Mouse (Mus musculus) limb, embryonic 13.5 days (tissue): ENCODE results near the gene Rnf224. TPM values are rescaled to one million over a fixed set of nuclear protein-coding genes. Genes with fewer than 3 reads are reported as not detected.
A peak's percentile ranks its signal among the peaks of the same experiment; 100 is the strongest.
"Not testable (repeated sequence)": the region's sequence is repeated elsewhere in the genome, so short reads cannot be mapped to it uniquely, and the experiment has no call there.

Source experiments
- ATAC-seq: fragments of 200-750 bp; cut with Nextera tagmentation; 2 replicates; pipeline ENCODE4 v1.8.0; 2017; ENCODE audit warnings: low read depth, moderate number of reproducible peaks, moderate TSS enrichment; ENCODE audit not compliant: low FRiP score
- H3K27ac ChIP-seq: fragments of 300-500 bp; sonication (generic); 2 replicates; pipeline ENCODE4 v1.5.1; 2015; ENCODE audit warnings: inconsistent platforms, mild to moderate bottlenecking, moderate library complexity
- H3K27me3 ChIP-seq: fragments of 300-500 bp; sonication (generic); 2 replicates; pipeline ENCODE4 v1.6.1; 2015; ENCODE audit warnings: mild to moderate bottlenecking, inconsistent platforms
- H3K36me3 ChIP-seq: fragments of 300-500 bp; sonication (generic); 2 replicates; pipeline ENCODE4 v1.6.1; 2015; ENCODE audit warnings: inconsistent platforms, mild to moderate bottlenecking, moderate library complexity
- H3K4me1 ChIP-seq: fragments of 300-500 bp; sonication (generic); 2 replicates; pipeline ENCODE4 v1.6.1; 2015; ENCODE audit warnings: inconsistent platforms
- H3K4me2 ChIP-seq: fragments of 300-500 bp; sonication (generic); replicated peaks from 2 replicates; pipeline ENCODE4 v1.6.1; 2015; ENCODE audit warnings: inconsistent platforms, mild to moderate bottlenecking, moderate library complexity
- H3K4me3 ChIP-seq: fragments of 300-500 bp; sonication (generic); 2 replicates; pipeline ENCODE4 v1.5.1; 2015; ENCODE audit warnings: moderate library complexity, mild to moderate bottlenecking, inconsistent platforms
- H3K9ac ChIP-seq: fragments of 300-500 bp; sonication (generic); 2 replicates; pipeline ENCODE4 v1.6.1; 2015; ENCODE audit warnings: mild to moderate bottlenecking, inconsistent platforms
- H3K9me3 ChIP-seq: fragments of 300-500 bp; sonication (generic); 2 replicates; pipeline ENCODE4 v1.6.1; 2016; ENCODE audit warnings: inconsistent platforms
- WGBS: fragments of 180-500 bp; shearing (Covaris S2); methylation state at CpG from one replicate; pipeline ENCODE4 v1.1.7; 2015; 5-methylcytosine and 5-hydroxymethylcytosine counted together
- polyA plus RNA-seq: library from polyadenylated mRNA; unstranded; fragments of >200 nt; fragmentation: Nextera tagmentation; extraction: Ambion mirVana; gene quantifications from 2 replicates; pipeline ENCODE4 v1.2.1, GENCODE M21; 2015

Rnf224 gene
- polyA plus RNA-seq, 1 experiment from 2014 or later: not detected

- Histone ChIP-seq H3K36me3 (peaks cover 14% of the 10 kb centered on the region), H3K27ac (no peak overlapping the region), H3K9me3 (no peaks in the 10 kb centered on the region), H3K27me3 (peaks cover 22% of the 10 kb centered on the region), H3K4me2 (peak overlapping the region; percentile 99; the same call in 1 of the 2 replicates), H3K4me3 (no peak overlapping the region), H3K4me1 (peaks cover 39% of the 10 kb centered on the region), H3K9ac (peak overlapping the region; percentile 79)
- 66% methylated on average over 3 of the region's 3 CpGs for WGBS
- ATAC-seq: no peak
These were observed 28.3 kb upstream of the Rnf224 start for GRCm38 (mm10) chr2:25264851-25265250.

DNA sequence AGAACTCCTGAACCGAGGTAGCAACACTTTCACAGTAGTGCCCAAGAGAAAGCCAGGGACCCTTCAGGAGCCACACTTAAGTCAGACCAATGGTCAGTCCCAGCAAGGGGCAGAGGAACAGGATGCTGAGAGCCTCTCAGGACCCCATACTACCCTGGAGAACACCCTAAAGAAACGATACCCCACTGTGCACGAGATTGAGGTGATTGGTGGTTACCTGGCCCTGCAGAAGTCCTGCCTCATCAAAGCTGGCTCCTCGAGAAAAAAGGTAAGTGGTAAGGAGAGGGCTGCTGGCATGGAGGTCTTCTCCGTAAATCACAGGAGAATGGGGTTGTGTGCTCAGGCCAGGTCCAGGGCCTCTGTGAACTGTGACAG is 27.7 kb upstream of the Rnf224 start:
- H3K27me3 ChIP-seq: peaks cover 22% of the 10 kb centered on the region
- WGBS: 71% methylated on average over 5 of the region's 5 CpGs
- H3K9me3 ChIP-seq: no peaks in the 10 kb centered on the region
- H3K4me2 ChIP-seq: peak overlapping the region; percentile 99
- peaks cover 9% of the 10 kb centered on the region for H3K36me3 ChIP-seq
- H3K27ac ChIP-seq: no peak overlapping the region
- H3K9ac ChIP-seq: peak overlapping the region; percentile 79; the same call in 1 of the 2 replicates
- H3K4me1 ChIP-seq: peaks cover 39% of the 10 kb centered on the region
- peak overlapping the region; percentile 68 for H3K4me3 ChIP-seq
- no peak for ATAC-seq

GRCm38 (mm10) chr2:25263623-25264285 is 27.2 kb upstream of the Rnf224 start:
- no peak for ATAC-seq
- H3K4me3 ChIP-seq: peak overlapping the region; percentile 68
- peaks cover 9% of the 10 kb centered on the region; the same call in 1 of the 2 replicates for H3K36me3 ChIP-seq
- peak overlapping the region; percentile 79 for H3K9ac ChIP-seq
- H3K27me3 ChIP-seq: peaks cover 22% of the 10 kb centered on the region
- H3K9me3 ChIP-seq: no peaks in the 10 kb centered on the region
- no peak overlapping the region for H3K27ac ChIP-seq
- 18% methylated on average over 12 of the region's 12 CpGs for WGBS
- peaks cover 39% of the 10 kb centered on the region for H3K4me1 ChIP-seq
- peak overlapping the region; percentile 99 for H3K4me2 ChIP-seq

GRCm38 (mm10) chr2:25262795-25263622 is 26.4 kb upstream of the Rnf224 start:
- no peaks in the 10 kb centered on the region for H3K9me3 ChIP-seq
- under 1% methylated on average over 82 of the region's 82 CpGs for WGBS
- H3K4me1 ChIP-seq: peaks cover 39% of the 10 kb centered on the region
- no peak for ATAC-seq
- no peak overlapping the region for H3K27ac ChIP-seq
- H3K27me3 ChIP-seq: peaks cover 22% of the 10 kb centered on the region
- H3K4me2 ChIP-seq: peak overlapping the region; percentile 99
- H3K4me3 ChIP-seq: peak overlapping the region; percentile 68
- H3K9ac ChIP-seq: peak overlapping the region; percentile 79
- 0 out of 2 replicates have a peak, but pooled peaks cover 6% of the 10 kb centered on the region for H3K36me3 ChIP-seq

DNA sequence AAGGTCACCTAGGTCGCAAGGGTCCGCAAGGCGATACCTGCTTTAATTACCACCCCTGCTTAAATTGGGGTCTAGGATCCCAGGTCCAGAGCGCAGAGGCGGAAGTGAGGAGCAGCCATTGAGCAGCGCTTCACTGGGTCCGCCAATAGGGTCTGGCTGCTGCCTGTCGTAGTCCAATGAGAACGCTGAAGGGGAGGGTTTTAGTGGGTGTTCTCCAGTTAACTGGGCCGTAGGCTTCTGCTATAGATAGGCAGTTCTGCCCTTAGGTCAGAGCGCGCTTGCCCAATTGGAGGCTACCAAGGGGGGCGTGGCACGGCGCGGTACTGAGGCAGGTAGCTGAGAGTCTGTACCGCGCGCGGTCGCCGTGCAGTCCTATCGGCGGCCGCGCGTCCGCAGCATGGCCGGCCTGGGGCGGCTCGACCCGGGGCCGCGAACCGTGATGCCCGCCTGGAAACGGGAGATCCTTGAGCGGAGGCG is 25.7 kb upstream of the Rnf224 start, which contains the start of gene Tprn:
Tprn (plus strand) TSS at position 328 of the 477 bp plus-strand sequence.
- WGBS: under 1% methylated on average over 38 of the region's 39 CpGs
- ATAC-seq: peak; percentile 99
- Histone ChIP-seq H3K4me3 (peak within 1 kb of the TSS; percentile 68), H3K27me3 (peaks cover 22% of the 10 kb centered on the region), H3K4me1 (peaks cover 39% of the 10 kb centered on the region), H3K27ac (no peak within 1 kb of the TSS), H3K9ac (peak within 1 kb of the TSS; percentile 79), H3K9me3 (no peaks in the 10 kb centered on the region), H3K4me2 (peak within 1 kb of the TSS; percentile 99), H3K36me3 (0 out of 2 replicates have a peak, but pooled peaks cover 6% of the 10 kb centered on the region)

DNA sequence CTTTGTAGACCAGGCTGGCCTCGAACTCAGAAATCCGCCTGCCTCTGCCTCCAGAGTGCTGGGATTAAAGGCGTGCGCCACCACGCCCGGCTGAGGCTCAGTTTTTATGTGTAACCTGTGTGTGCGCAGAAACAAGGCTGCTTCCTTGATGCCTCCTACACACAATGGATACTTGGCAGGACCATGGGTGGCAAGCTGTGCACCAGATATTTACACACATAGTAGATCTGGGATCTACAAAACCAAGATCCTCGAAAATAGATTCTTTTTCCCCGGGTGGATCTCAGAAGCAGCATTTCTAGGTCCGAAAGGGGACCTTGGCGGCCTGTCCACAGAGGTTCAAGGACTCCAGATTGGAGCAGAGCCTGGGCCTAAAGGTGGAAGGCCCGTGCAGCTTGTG is 25.3 kb upstream of the Rnf224 start:
- ATAC-seq: no peak

DNA sequence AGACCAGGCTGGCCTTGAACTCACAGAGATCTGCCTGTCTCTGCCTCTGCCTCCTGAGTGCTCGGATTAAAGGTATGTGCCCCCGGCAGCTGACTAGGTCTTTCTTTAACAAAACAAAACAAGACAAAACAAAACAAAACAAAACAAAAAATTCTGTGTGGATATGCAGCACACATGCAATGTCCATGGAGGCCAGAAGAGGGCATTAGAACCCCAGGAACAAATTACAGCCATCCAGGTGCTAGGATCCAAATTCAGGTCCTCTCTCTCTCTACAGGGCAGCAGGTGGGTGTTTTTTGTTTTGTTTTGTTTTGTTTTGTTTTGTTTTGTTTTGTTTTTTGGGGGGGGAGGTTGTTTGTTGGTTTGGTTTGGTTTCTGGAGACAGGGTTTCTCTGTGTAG is 22.3 kb upstream of the Rnf224 start:
- WGBS: 71% methylated on average over 2 of the region's 2 CpGs
- H3K36me3 ChIP-seq: 0 out of 2 replicates have a peak, but pooled peaks cover 6% of the 10 kb centered on the region
- H3K4me1 ChIP-seq: peaks cover 28% of the 10 kb centered on the region
- no peak overlapping the region for H3K9ac ChIP-seq
- H3K27ac ChIP-seq: no peak overlapping the region
- ATAC-seq: no peak
- H3K27me3 ChIP-seq: peaks cover 9% of the 10 kb centered on the region
- no peak overlapping the region for H3K4me2 ChIP-seq
- no peaks in the 10 kb centered on the region for H3K9me3 ChIP-seq
- H3K4me3 ChIP-seq: no peak overlapping the region

More for the DNA sequence above, 25.3 kb upstream of the Rnf224 start:
- H3K9ac ChIP-seq: peak overlapping the region; percentile 45; the same call in 1 of the 2 replicates
- 0 out of 2 replicates have a peak, but pooled peaks cover 6% of the 10 kb centered on the region for H3K36me3 ChIP-seq
- H3K27ac ChIP-seq: no peak overlapping the region
- H3K27me3 ChIP-seq: peaks cover 22% of the 10 kb centered on the region
- H3K4me3 ChIP-seq: peak overlapping the region; percentile 68
- no peaks in the 10 kb centered on the region for H3K9me3 ChIP-seq
- H3K4me2 ChIP-seq: peak overlapping the region; percentile 99
- peaks cover 39% of the 10 kb centered on the region for H3K4me1 ChIP-seq
- WGBS: 50% methylated on average over 12 of the region's 12 CpGs

DNA sequence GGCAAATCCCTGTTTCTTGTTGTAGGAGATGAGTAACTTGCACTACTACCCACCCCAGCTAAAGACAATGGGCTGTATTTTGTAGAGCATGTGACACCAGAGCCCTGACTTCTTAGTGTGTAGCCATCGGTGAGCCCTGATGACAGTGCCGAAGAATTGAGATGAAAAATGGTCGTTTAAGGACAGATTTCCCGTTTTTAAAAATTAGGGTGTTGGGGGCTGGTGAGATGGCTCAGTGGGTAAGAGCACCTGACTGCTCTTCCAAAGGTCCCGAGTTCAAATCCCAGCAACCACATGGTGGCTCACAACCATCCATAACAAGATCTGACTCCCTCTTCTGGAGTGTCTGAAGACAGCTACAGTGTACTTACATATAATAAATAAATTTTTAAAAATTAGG is 20.7 kb upstream of the Rnf224 start:
- Histone ChIP-seq H3K36me3 (peaks cover 13% of the 10 kb centered on the region; the same call in 1 of the 2 replicates), H3K4me1 (peaks cover 18% of the 10 kb centered on the region)
- not testable (repeated sequence) for ATAC-seq, H3K9ac ChIP-seq, H3K27ac ChIP-seq, H3K27me3 ChIP-seq, H3K9me3 ChIP-seq, H3K4me3 ChIP-seq, H3K4me2 ChIP-seq
- WGBS: 83% methylated on average over 5 of the region's 5 CpGs

GRCm38 (mm10) chr2:25256443-25257109 is 20.0 kb upstream of the Rnf224 start:
- Histone ChIP-seq H3K4me2 (peak overlapping the region; percentile 99), H3K9ac (peak overlapping the region; percentile 85), H3K4me1 (peaks cover 18% of the 10 kb centered on the region), H3K36me3 (peaks cover 20% of the 10 kb centered on the region), H3K4me3 (peak overlapping the region; percentile 81)
- not testable (repeated sequence) for H3K27me3 ChIP-seq, ATAC-seq, H3K27ac ChIP-seq, H3K9me3 ChIP-seq
- 56% methylated on average over 12 of the region's 12 CpGs for WGBS

GRCm38 (mm10) chr2:25255284-25255779 is 18.7 kb upstream of the Rnf224 start, which contains the start of gene Tmem203:
Gene Tmem203 (plus strand): TSS chr2:25255439.
- peak within 1 kb of the TSS; percentile 81 for H3K4me3 ChIP-seq
- H3K27me3 ChIP-seq: no peaks in the 10 kb centered on the region
- no peaks in the 10 kb centered on the region for H3K9me3 ChIP-seq
- H3K4me2 ChIP-seq: peak within 1 kb of the TSS; percentile 99
- peak within 1 kb of the TSS; percentile 85 for H3K9ac ChIP-seq
- H3K4me1 ChIP-seq: peaks cover 18% of the 10 kb centered on the region
- peaks cover 32% of the 10 kb centered on the region for H3K36me3 ChIP-seq
- WGBS: 1% methylated on average over 39 of the region's 39 CpGs
- peak; percentile 89 for ATAC-seq
- peak within 1 kb of the TSS; percentile 69 for H3K27ac ChIP-seq

- H3K36me3 ChIP-seq: peaks cover 56% of the 10 kb centered on the region
- no peak overlapping the region for H3K27ac ChIP-seq
- H3K4me1 ChIP-seq: peaks cover 18% of the 10 kb centered on the region
- H3K4me3 ChIP-seq: no peak overlapping the region
- ATAC-seq: no peak
- H3K4me2 ChIP-seq: no peak overlapping the region
- no peaks in the 10 kb centered on the region for H3K27me3 ChIP-seq
- H3K9me3 ChIP-seq: no peaks in the 10 kb centered on the region
- WGBS: 85% methylated on average over 1 of the region's 1 CpGs
- H3K9ac ChIP-seq: no peak overlapping the region
These were observed 15.7 kb upstream of the Rnf224 start for GRCm38 (mm10) chr2:25252331-25252730.
